Mouse (Mus musculus) midbrain, embryonic 11.5 days (tissue): ENCODE results near the gene Eva1b. TPM values are rescaled to one million over a fixed set of nuclear protein-coding genes. Genes with fewer than 3 reads are reported as not detected.
A peak's percentile ranks its signal among the peaks of the same experiment; 100 is the strongest.

Experiments used
- ATAC-seq: fragments of 200-750 bp; cut with Nextera tagmentation; 2 replicates; pipeline ENCODE4 v1.8.0; 2017; ENCODE audit warnings: moderate TSS enrichment, moderate library complexity; ENCODE audit not compliant: low FRiP score
- DNase-seq: peaks from one replicate; pipeline ENCODE4 v3.0.0; 2015; ENCODE audit warnings: low spot score; ENCODE audit errors: missing footprints
- H3K27ac ChIP-seq: fragments of 300-500 bp; sonication (generic); 2 replicates; pipeline ENCODE4 v1.5.1; 2014; ENCODE audit warnings: low read depth, low read length
- H3K27me3 ChIP-seq: fragments of 300-500 bp; sonication (generic); 2 replicates; pipeline ENCODE4 v1.6.1; 2014; ENCODE audit warnings: mild to moderate bottlenecking, low read length, moderate library complexity, mixed read lengths; ENCODE audit not compliant: control insufficient read depth, insufficient read depth
- H3K36me3 ChIP-seq: fragments of 300-500 bp; sonication (generic); 2 replicates; pipeline ENCODE4 v1.6.1; 2014; ENCODE audit warnings: mild to moderate bottlenecking, low read length, moderate library complexity, mixed read lengths; ENCODE audit not compliant: control insufficient read depth, insufficient read depth
- H3K4me1 ChIP-seq: fragments of 300-500 bp; sonication (generic); 2 replicates; pipeline ENCODE4 v1.6.1; 2014; ENCODE audit warnings: low read length; ENCODE audit not compliant: control insufficient read depth, insufficient read depth
- H3K4me2 ChIP-seq: fragments of 300-500 bp; sonication (generic); 2 replicates; pipeline ENCODE4 v1.6.1; 2014; ENCODE audit warnings: mild to moderate bottlenecking, moderate library complexity
- H3K4me3 ChIP-seq: fragments of 300-500 bp; sonication (generic); 2 replicates; pipeline ENCODE4 v1.5.1; 2014; ENCODE audit warnings: low read depth, low read length
- H3K9ac ChIP-seq: fragments of 300-500 bp; sonication (generic); 2 replicates; pipeline ENCODE4 v1.6.1; 2014; ENCODE audit warnings: low read length
- H3K9me3 ChIP-seq: fragments of 300-500 bp; sonication (generic); 2 replicates; pipeline ENCODE4 v1.6.1; 2016; ENCODE audit warnings: low read length; ENCODE audit not compliant: control insufficient read depth
- WGBS: fragments of 180-500 bp; shearing (Covaris S2); extraction: QIAGEN DNeasy Blood & Tissue Kit; methylation state at CpG from one replicate; pipeline ENCODE4 v1.1.7; 2014; 5-methylcytosine and 5-hydroxymethylcytosine counted together
- polyA plus RNA-seq: library from polyadenylated mRNA; unstranded; fragments of >200 nt; fragmentation: Nextera tagmentation; extraction: Ambion mirVana; gene quantifications from 2 replicates; pipeline ENCODE4 v1.2.1, GENCODE M21; 2014

Gene Eva1b
- 22.4 and 24.8 TPM in 2 replicates for polyA plus RNA-seq

GRCm38 (mm10) chr4:126147533-126148160, at the start of gene Eva1b:
Gene Eva1b, plus strand, starts transcription at chr4:126147744.
- H3K27me3 ChIP-seq: peaks cover 34% of the 10 kb centered on the region
- peak within 1 kb of the TSS; percentile 39 for H3K4me3 ChIP-seq
- H3K4me2 ChIP-seq: peak within 1 kb of the TSS; percentile 57
- peak within 1 kb of the TSS; percentile 33 for H3K9ac ChIP-seq
- peak; percentile 27; the same call in 1 of the 2 replicates for ATAC-seq
- H3K9me3 ChIP-seq: no peaks in the 10 kb centered on the region
- DNase-seq: peak; percentile 93
- H3K4me1 ChIP-seq: peaks cover 16% of the 10 kb centered on the region
- no peaks in the 10 kb centered on the region for H3K36me3 ChIP-seq
- WGBS: 2% methylated on average over 23 of the region's 24 CpGs
- no peak within 1 kb of the TSS for H3K27ac ChIP-seq

DNA sequence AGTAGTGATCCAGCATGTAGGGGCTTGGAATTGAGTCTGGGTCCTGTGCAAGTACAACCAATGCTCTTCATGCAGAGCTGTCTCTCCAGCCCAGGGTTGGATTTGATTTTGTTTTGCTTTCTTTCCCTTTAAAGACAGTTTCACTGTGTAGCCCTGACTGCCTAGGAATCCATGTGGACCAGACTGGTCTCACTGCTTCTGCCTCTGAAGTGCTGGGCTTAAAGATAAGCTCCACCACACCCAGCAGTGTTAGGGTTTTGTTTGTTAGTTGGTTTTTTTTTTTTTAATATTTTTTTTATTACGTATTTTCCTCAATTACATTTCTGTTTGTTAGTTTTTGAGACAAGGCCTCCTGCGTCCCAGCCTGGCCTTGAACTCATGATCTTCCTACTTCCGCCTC, 48.2 kb upstream of the Eva1b start:
- no peak overlapping the region for H3K27ac ChIP-seq
- 86% methylated on average over 3 of the region's 3 CpGs for WGBS
- DNase-seq (peak; percentile 19), ATAC-seq (no peak)
- no peak overlapping the region for H3K4me2 ChIP-seq
- H3K27me3 ChIP-seq: no peaks in the 10 kb centered on the region
- no peaks in the 10 kb centered on the region for H3K9me3 ChIP-seq
- H3K4me3 ChIP-seq: no peak overlapping the region
- no peak overlapping the region for H3K9ac ChIP-seq
- no peaks in the 10 kb centered on the region for H3K36me3 ChIP-seq
- H3K4me1 ChIP-seq: peaks cover 8% of the 10 kb centered on the region

DNA sequence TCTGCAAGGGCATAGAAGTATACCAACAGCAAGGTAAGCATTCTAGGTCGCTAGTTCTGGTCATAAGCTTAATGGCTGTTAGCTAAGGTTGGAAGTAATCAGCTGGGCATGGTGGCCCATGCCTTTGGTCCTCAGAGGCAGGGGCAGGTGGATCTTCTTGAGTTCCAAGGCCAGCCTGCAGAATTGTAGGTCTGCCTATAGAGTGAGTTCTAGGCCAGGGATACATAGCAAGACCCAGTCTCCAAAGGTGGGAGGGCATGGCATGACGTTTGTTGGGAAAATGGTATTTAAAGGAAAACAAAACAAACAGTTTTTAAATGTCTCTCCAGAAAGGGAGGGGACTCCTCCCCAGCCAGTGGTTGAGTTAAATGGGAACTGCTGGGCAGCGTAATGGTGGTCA, 46.8 kb upstream of the Eva1b start:
- DNase-seq: peak; percentile 62
- no peak overlapping the region for H3K9ac ChIP-seq
- no peak overlapping the region for H3K27ac ChIP-seq
- H3K4me2 ChIP-seq: no peak overlapping the region
- WGBS: 84% methylated on average over 3 of the region's 3 CpGs
- no peaks in the 10 kb centered on the region for H3K27me3 ChIP-seq
- H3K4me1 ChIP-seq: peaks cover 17% of the 10 kb centered on the region
- ATAC-seq: no peak
- H3K4me3 ChIP-seq: no peak overlapping the region
- no peaks in the 10 kb centered on the region for H3K9me3 ChIP-seq
- no peaks in the 10 kb centered on the region for H3K36me3 ChIP-seq

DNA sequence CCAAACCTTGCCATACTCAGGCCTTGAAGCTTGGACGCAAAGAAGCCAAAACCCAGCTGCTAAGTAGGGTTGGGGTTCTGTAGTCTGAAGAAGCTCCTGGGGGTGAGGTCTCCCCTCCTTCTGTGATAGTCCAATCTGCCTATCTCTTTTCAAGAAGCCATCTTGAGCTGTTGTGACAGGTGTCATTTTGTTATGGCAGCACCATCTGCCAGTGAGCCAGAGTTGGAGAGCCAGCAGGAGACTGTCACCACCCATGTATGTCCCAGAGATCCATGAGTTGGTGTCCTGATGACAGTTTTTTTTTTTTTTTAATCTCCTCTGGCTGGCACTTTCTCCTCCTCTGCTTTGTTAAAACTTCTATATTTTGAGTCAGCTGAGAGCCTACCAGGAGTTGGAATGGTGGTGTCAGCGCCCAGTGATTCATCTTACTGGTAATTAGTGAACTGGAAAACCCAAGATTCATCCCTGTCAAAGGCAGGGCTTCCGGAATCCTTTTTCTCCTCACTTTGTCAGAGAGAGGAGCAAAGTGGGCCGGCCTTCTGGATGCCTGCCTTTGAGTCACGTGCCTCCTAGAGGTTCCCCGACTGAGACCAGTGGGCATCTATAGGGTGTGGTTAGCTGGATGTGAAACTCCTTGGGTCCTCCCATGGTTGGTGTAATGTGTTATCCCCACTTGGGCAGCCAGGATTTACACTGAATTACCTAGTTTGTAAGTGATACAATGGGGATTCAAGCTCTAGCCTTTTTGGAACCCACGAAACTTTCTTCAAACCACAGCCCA, 45.3 kb upstream of the Eva1b start:
- Histone ChIP-seq H3K9me3 (no peaks in the 10 kb centered on the region), H3K4me1 (peaks cover 17% of the 10 kb centered on the region), H3K4me2 (peak overlapping the region; percentile 72; the same call in 1 of the 2 replicates), H3K9ac (no peak overlapping the region), H3K27ac (no peak overlapping the region), H3K4me3 (no peak overlapping the region), H3K36me3 (no peaks in the 10 kb centered on the region), H3K27me3 (no peaks in the 10 kb centered on the region)
- 39% methylated on average over 7 of the region's 7 CpGs for WGBS
- no peak for ATAC-seq
- peak; percentile 81 for DNase-seq

- 2% methylated on average over 15 of the region's 15 CpGs for WGBS
- ATAC-seq (peak; percentile 54; the same call in 1 of the 2 replicates), DNase-seq (peak; percentile 96)
- Histone ChIP-seq H3K36me3 (no peaks in the 10 kb centered on the region), H3K27ac (peak overlapping the region; percentile 45), H3K4me3 (peak overlapping the region; percentile 90), H3K9me3 (no peaks in the 10 kb centered on the region), H3K4me2 (peak overlapping the region; percentile 72), H3K4me1 (peaks cover 23% of the 10 kb centered on the region), H3K27me3 (no peaks in the 10 kb centered on the region), H3K9ac (peak overlapping the region; percentile 46)
Measured at GRCm38 (mm10) chr4:126103057-126103581, 44.4 kb upstream of the Eva1b start.

DNA sequence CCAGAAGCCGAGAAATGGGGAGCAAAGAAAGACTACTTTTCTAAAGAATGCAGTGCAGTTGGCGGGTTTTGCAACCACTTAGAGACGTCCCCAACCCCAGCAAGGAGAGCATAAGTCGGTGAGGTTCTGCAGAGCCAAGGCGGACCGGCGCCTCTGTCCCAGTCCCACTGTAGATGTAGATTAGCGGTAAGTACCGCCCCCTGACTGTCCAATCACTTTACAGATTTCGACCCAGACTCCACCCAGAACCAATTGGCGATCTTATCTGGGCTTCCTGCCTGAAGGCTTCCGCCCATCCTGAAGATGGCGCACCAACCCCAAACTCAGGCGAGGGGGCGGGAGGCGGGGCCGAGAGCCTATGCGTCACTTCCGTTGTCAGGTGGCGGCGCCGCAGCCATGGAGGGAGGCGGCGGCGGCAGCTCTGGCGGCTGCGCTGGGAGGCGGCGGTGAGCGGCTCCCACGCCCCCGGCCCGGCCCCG, 43.9 kb upstream of the Eva1b start, which contains the start of gene Stk40:
TSS of gene Stk40 (plus strand) at position 368 of the 479 bp plus-strand sequence.
- H3K4me2 ChIP-seq: peak within 1 kb of the TSS; percentile 97
- peak within 1 kb of the TSS; percentile 45 for H3K27ac ChIP-seq
- no peaks in the 10 kb centered on the region for H3K9me3 ChIP-seq
- peak within 1 kb of the TSS; percentile 90 for H3K4me3 ChIP-seq
- peak; percentile 99 for DNase-seq
- ATAC-seq: peak; percentile 96
- 1% methylated on average over 34 of the region's 34 CpGs for WGBS
- peak within 1 kb of the TSS; percentile 75 for H3K9ac ChIP-seq
- no peaks in the 10 kb centered on the region for H3K36me3 ChIP-seq
- peaks cover 27% of the 10 kb centered on the region for H3K4me1 ChIP-seq
- H3K27me3 ChIP-seq: no peaks in the 10 kb centered on the region

DNA sequence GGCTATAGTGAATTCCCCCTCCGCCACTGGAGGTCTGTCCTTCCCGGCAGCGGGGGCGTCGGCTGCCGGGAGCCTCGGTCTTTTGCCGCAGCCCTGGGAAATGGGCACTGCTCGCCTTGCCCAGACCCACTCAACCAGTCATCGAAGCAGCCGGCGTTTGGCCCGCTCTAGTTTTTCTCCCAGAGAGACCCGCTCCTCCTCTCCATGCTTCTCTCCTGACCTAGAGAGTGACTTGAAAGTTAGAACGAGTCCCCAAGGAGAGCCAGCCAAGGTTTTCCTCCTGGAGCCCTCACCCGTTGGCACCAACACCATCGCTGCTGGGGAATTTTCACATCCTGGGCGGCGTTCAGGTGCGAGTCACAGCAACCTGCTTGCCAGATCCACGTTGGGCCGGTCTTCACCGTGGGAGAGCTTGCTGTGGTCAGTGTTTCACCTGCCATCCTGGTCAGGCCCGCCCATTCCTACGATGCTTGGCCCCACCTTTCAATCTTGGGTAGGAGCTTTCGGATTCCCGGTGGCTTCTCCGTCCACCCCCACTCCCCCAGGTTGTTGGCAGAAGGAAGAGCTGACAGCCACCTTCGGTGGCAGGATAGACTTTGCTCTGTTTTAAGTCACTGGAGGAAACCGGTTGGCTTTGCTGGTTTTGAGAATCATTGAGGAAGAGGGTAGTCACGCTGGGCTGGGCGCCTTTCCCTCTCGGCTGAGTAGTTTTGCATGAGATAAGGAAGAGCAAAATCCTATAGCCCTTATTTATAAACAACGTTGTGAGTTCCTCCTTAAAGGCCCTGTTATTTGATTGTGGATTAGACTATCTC, 43.1 kb upstream of the Eva1b start:
- no peaks in the 10 kb centered on the region for H3K27me3 ChIP-seq
- peak overlapping the region; percentile 75 for H3K9ac ChIP-seq
- peaks cover 27% of the 10 kb centered on the region for H3K4me1 ChIP-seq
- peak overlapping the region; percentile 90 for H3K4me3 ChIP-seq
- H3K36me3 ChIP-seq: no peaks in the 10 kb centered on the region
- H3K9me3 ChIP-seq: no peaks in the 10 kb centered on the region
- H3K4me2 ChIP-seq: peak overlapping the region; percentile 97
- DNase-seq: peak; percentile 86
- 3% methylated on average over 34 of the region's 34 CpGs for WGBS
- H3K27ac ChIP-seq: no peak overlapping the region
- ATAC-seq: no peak; the same call in 1 of the 2 replicates

DNA sequence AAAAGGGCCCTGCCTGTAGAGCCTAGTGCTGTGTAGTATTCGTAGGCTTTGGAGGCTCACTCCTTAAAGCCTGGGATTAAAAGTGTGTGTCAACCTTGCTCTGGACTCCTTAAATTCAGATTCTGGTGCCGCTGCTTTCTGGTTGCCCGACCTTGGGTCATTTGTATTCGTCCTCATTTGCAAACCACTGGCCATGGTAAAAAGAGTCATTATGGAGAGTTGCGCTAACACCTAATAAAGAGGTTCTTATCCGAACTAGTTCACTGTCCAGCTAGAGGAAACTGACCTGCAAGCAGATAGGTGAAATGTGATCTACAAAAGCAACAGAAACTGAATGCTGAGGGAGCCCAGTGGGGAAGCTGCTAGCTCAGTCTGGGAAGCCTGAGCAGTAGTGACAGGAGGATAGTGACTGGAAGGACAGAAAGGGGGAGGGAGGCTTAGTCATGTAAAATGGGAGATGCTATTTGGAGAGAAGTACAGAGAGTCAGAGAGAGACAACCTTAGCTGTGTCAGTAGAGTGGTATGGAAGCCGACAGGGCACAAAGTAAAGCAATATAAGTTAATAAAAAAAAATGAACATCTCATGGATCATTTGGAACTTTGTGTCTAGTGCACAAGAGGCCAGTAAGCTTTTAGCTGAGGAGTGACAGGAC, 42.3 kb upstream of the Eva1b start:
- H3K36me3 ChIP-seq: no peaks in the 10 kb centered on the region
- H3K4me2 ChIP-seq: peak overlapping the region; percentile 97
- H3K9ac ChIP-seq: no peak overlapping the region; the same call in 1 of the 2 replicates
- ATAC-seq (no peak), DNase-seq (peak; percentile 75)
- H3K27ac ChIP-seq: no peak overlapping the region
- no peaks in the 10 kb centered on the region for H3K27me3 ChIP-seq
- H3K4me1 ChIP-seq: peaks cover 30% of the 10 kb centered on the region
- no peaks in the 10 kb centered on the region for H3K9me3 ChIP-seq
- peak overlapping the region; percentile 90 for H3K4me3 ChIP-seq
- 55% methylated on average over 7 of the region's 7 CpGs for WGBS
